Mouse (Mus musculus): ENCODE results near the gene Dync1li2. TPM values are rescaled to one million over a fixed set of nuclear protein-coding genes. Genes with fewer than 3 reads are reported as not detected.

Dync1li2 gene
- total and polyA plus RNA-seq, 2 experiments, result 6.3 to 15.4 TPM

DNA sequence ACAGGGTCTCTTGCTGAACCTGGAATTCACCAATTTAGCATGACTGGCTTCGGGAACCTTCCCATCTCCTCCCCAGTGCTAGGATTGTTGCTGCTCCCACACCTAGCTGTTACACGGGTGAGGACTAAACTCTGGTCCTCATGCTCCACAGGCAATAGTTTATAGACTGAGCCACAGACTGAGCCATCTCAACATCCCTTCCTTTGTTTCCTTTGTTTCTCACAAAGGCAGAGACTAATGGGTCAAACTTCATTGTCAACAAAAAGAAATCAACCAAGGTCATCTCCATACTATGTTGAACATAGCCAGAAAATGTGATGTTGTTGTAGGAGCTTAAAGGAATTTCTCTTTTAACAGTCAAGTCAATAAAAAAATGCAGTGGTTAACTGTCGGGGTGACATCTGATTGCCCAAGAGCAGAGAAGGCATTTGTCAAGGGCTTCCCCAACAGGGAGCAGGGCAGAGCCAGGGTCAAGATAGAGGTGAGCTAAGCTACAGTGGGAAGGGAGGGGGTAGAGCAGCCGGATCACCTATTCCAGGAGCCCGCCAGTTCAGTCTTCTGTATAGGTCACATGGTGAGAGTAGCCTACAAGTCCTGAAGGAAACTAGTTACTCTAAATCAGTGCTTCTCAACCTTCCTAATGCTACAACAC, 9.5 kb downstream of the Dync1li2 start:
- H3K4me3 ChIP-seq (ENCODE audit: insufficient read depth, low read depth, low read length), result no peak overlapping the region
- 83% methylated on average over 5 of the region's 5 CpGs for WGBS
- peaks cover 47% of the 10 kb centered on the region for H3K36me3 ChIP-seq (ENCODE audit: control insufficient read depth, insufficient read depth, low read length)
- TF ChIP-seq CTCF (IDR thresholded peaks at IDR 0.05; ENCODE audit: low read depth, low read length) (no peak), POLR2A (IDR thresholded peaks at IDR 0.05; ENCODE audit: extremely low read depth, insufficient read depth, low read length) (no peak)
- no peak for DNase-seq (ENCODE audit: extremely low read depth, low read depth, low spot score)
- H3K79me2 ChIP-seq (ENCODE audit: control insufficient read depth, insufficient read depth, low read length), result peaks cover 2% of the 10 kb centered on the region; the same call in 1 of the 2 replicates
- H3K9ac ChIP-seq (ENCODE audit: low read depth, low read length), result no peak overlapping the region
- H3K27ac ChIP-seq (replicated peaks; ENCODE audit: insufficient read depth, low read depth, low read length), result no peak overlapping the region
- 0 out of 2 replicates have a peak, but pooled peaks cover 4% of the 10 kb centered on the region for H3K4me1 ChIP-seq (ENCODE audit: control insufficient read depth, insufficient read depth, low read length)
- H3K27me3 ChIP-seq (ENCODE audit: control insufficient read depth, insufficient read depth, low read length), result no peaks in the 10 kb centered on the region

DNA sequence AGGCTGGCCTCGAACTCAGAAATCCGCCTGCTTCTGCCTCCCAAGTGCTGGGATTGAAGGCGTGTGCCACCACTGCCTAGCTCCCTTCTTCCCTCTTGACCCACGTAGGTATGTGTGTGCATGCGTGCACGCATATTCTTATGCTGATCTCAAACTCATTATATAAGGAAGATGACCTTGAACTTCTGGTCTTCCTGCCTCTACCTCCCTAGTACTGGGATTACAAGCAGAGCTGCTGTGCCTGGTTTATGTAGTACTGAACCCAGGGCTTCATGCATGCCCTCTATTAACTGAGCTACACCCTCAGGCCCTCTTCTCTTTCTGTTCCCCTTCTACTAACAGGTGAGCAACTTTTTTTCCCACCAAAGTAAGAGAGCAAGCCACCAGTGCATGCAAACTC, 10.2 kb downstream of the Dync1li2 start:
- WGBS, result 97% methylated on average over 6 of the region's 6 CpGs
- no peak overlapping the region for H3K4me3 ChIP-seq (ENCODE audit: insufficient read depth, low read depth, low read length)
- no peak for DNase-seq (ENCODE audit: extremely low read depth, low read depth, low spot score)
- no peak overlapping the region for H3K27ac ChIP-seq (replicated peaks; ENCODE audit: insufficient read depth, low read depth, low read length)
- peaks cover 53% of the 10 kb centered on the region for H3K36me3 ChIP-seq (ENCODE audit: control insufficient read depth, insufficient read depth, low read length)
- TF ChIP-seq POLR2A (IDR thresholded peaks at IDR 0.05; ENCODE audit: extremely low read depth, insufficient read depth, low read length) (no peak), CTCF (IDR thresholded peaks at IDR 0.05; ENCODE audit: low read depth, low read length) (no peak)
- H3K79me2 ChIP-seq (ENCODE audit: control insufficient read depth, insufficient read depth, low read length), result peaks cover 2% of the 10 kb centered on the region; the same call in 1 of the 2 replicates
- no peak overlapping the region for H3K9ac ChIP-seq (ENCODE audit: low read depth, low read length)
- H3K27me3 ChIP-seq (ENCODE audit: control insufficient read depth, insufficient read depth, low read length), result no peaks in the 10 kb centered on the region
- H3K4me1 ChIP-seq (ENCODE audit: control insufficient read depth, insufficient read depth, low read length), result 0 out of 2 replicates have a peak, but pooled peaks cover 4% of the 10 kb centered on the region

DNA sequence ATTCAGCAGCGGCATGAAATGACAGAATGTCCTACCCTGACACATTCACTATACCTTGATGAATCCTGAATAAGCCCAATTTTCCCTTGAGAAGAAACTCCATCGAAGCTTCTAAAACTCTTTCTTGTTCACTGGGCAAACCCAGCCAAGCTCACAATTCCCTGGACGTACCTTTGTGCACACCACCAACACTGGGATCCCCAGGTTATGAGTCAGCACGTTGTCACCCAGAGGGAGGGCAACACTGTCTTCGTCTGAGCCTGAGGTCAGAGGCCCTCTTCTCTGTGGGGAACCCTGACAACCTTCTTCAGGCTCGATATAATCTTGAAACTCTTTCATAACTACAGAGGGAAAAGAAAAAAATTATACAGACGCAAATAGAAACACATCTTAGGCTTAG, 12.6 kb downstream of the Dync1li2 start:
- Histone ChIP-seq H3K4me3 (ENCODE audit: insufficient read depth, low read depth, low read length) (no peak overlapping the region), H3K79me2 (ENCODE audit: control insufficient read depth, insufficient read depth, low read length) (peaks cover 2% of the 10 kb centered on the region; the same call in 1 of the 2 replicates), H3K9ac (ENCODE audit: low read depth, low read length) (no peak overlapping the region), H3K27me3 (ENCODE audit: control insufficient read depth, insufficient read depth, low read length) (no peaks in the 10 kb centered on the region), H3K36me3 (ENCODE audit: control insufficient read depth, insufficient read depth, low read length) (peaks cover 52% of the 10 kb centered on the region), H3K4me1 (ENCODE audit: control insufficient read depth, insufficient read depth, low read length) (no peaks in the 10 kb centered on the region), H3K27ac (replicated peaks; ENCODE audit: insufficient read depth, low read depth, low read length) (no peak overlapping the region)
- WGBS, result 90% methylated on average over 7 of the region's 7 CpGs
- no peak for TF ChIP-seq CTCF (IDR thresholded peaks at IDR 0.05; ENCODE audit: low read depth, low read length)
- TF ChIP-seq POLR2A (IDR thresholded peaks at IDR 0.05; ENCODE audit: extremely low read depth, insufficient read depth, low read length), result no peak
- DNase-seq (ENCODE audit: extremely low read depth, low read depth, low spot score), result no peak

DNA sequence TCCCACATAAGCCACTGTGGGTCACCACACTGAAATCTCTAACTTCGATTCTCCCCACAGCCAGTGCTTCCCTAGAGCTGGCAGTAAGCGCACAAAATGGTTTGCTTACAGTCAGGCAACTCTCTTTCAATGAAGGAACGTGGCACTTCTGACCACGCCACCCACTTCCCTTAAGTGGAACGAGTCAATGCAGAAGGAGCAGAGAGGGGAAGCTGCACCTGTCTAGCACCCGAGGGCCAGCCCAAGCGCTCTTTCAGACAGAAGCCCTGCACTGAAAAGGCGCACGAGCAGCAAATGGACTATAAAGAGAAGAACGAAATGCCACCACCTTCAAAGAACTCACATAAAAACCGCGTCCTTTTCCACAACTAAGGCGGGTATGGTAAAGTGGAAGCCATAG, 15.1 kb downstream of the Dync1li2 start:
- TF ChIP-seq CTCF (IDR thresholded peaks at IDR 0.05; ENCODE audit: low read depth, low read length) (no peak), POLR2A (IDR thresholded peaks at IDR 0.05; ENCODE audit: extremely low read depth, insufficient read depth, low read length) (no peak)
- no peak overlapping the region for H3K27ac ChIP-seq (replicated peaks; ENCODE audit: insufficient read depth, low read depth, low read length)
- DNase-seq (ENCODE audit: extremely low read depth, low read depth, low spot score), result no peak
- H3K4me3 ChIP-seq (ENCODE audit: insufficient read depth, low read depth, low read length), result no peak overlapping the region
- no peaks in the 10 kb centered on the region; the same call in 1 of the 2 replicates for H3K79me2 ChIP-seq (ENCODE audit: control insufficient read depth, insufficient read depth, low read length)
- H3K36me3 ChIP-seq (ENCODE audit: control insufficient read depth, insufficient read depth, low read length), result peaks cover 61% of the 10 kb centered on the region
- WGBS, result 91% methylated on average over 13 of the region's 13 CpGs
- H3K9ac ChIP-seq (ENCODE audit: low read depth, low read length), result no peak overlapping the region
- no peaks in the 10 kb centered on the region for H3K27me3 ChIP-seq (ENCODE audit: control insufficient read depth, insufficient read depth, low read length)
- no peaks in the 10 kb centered on the region for H3K4me1 ChIP-seq (ENCODE audit: control insufficient read depth, insufficient read depth, low read length)

DNA sequence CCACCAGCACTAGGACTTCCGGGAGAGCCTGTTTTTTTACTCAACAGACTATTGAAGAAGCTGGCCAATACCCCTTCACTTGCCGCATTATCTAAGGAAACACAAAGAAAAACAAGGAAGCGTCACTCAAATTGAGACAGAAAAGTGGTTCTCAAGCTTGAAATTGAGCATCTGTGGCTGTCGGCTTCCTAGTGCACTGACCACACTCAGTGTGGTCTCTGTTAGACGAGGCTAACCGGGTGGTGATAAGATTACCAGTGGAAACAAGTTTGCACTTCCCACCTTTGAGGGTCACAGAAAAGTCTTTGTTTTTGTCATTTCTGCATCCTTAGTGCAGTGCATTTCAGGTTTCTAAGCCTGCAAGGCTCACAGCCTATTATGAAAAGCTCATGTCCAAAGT, 20.5 kb downstream of the Dync1li2 start:
- DNase-seq (ENCODE audit: extremely low read depth, low read depth, low spot score), result no peak
- Histone ChIP-seq H3K79me2 (ENCODE audit: control insufficient read depth, insufficient read depth, low read length) (no peaks in the 10 kb centered on the region), H3K4me3 (ENCODE audit: insufficient read depth, low read depth, low read length) (no peak overlapping the region), H3K27me3 (ENCODE audit: control insufficient read depth, insufficient read depth, low read length) (no peaks in the 10 kb centered on the region), H3K27ac (replicated peaks; ENCODE audit: insufficient read depth, low read depth, low read length) (no peak overlapping the region), H3K4me1 (ENCODE audit: control insufficient read depth, insufficient read depth, low read length) (no peaks in the 10 kb centered on the region; the same call in 1 of the 2 replicates), H3K9ac (ENCODE audit: low read depth, low read length) (no peak overlapping the region), H3K36me3 (ENCODE audit: control insufficient read depth, insufficient read depth, low read length) (peaks cover 64% of the 10 kb centered on the region)
- 74% methylated on average over 6 of the region's 6 CpGs for WGBS
- no peak for TF ChIP-seq CTCF (IDR thresholded peaks at IDR 0.05; ENCODE audit: low read depth, low read length)
- no peak for TF ChIP-seq POLR2A (IDR thresholded peaks at IDR 0.05; ENCODE audit: extremely low read depth, insufficient read depth, low read length)

DNA sequence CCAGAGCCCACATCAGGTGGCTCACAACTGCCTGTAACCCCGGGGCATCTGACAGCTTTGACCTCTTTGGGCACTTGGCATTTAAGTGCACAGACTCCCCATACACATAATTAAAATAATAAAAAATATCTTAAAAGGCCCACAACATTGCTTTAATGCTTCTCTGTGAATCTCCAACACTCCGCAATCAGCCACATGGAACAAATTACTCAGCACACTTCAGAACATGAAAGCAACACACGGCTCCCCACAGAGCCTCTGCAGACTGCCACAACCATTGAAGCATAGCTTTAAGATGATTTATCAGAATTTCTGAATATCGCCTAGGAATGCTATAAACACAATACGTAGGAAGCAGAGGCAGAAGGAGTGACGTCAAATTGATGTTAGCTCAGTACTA, 26.8 kb downstream of the Dync1li2 start:
- Histone ChIP-seq H3K9ac (ENCODE audit: low read depth, low read length) (no peak overlapping the region), H3K4me3 (ENCODE audit: insufficient read depth, low read depth, low read length) (no peak overlapping the region), H3K36me3 (ENCODE audit: control insufficient read depth, insufficient read depth, low read length) (peaks cover 24% of the 10 kb centered on the region), H3K79me2 (ENCODE audit: control insufficient read depth, insufficient read depth, low read length) (no peaks in the 10 kb centered on the region), H3K27me3 (ENCODE audit: control insufficient read depth, insufficient read depth, low read length) (no peaks in the 10 kb centered on the region), H3K27ac (replicated peaks; ENCODE audit: insufficient read depth, low read depth, low read length) (no peak overlapping the region), H3K4me1 (ENCODE audit: control insufficient read depth, insufficient read depth, low read length) (no peaks in the 10 kb centered on the region)
- DNase-seq (ENCODE audit: extremely low read depth, low read depth, low spot score), result no peak
- no peak for TF ChIP-seq CTCF (IDR thresholded peaks at IDR 0.05; ENCODE audit: low read depth, low read length)
- TF ChIP-seq POLR2A (IDR thresholded peaks at IDR 0.05; ENCODE audit: extremely low read depth, insufficient read depth, low read length), result no peak
- WGBS, result 93% methylated on average over 6 of the region's 6 CpGs
